Mouse (Mus musculus): Measurements from ENCODE around the gene Castor2. TPM values are rescaled to one million over a fixed set of nuclear protein-coding genes. Genes with fewer than 3 reads are reported as not detected.

Gene Castor2
- polyA plus RNA-seq, 1 experiment from 2014 or later, result 4.4 TPM

GRCm38 (mm10) chr5:134182735-134183134 is 83.2 kb downstream of the Castor2 start:
- Histone ChIP-seq H3K27me3 (ENCODE audit: control insufficient read depth, insufficient read depth, low read length) (no peaks in the 10 kb centered on the region), H3K27ac (ENCODE audit: low read length) (peak overlapping the region; percentile 90), H3K9me3 (replicated peaks; ENCODE audit: control insufficient read depth, low read length) (no peaks in the 10 kb centered on the region; the same call in 1 of the 2 replicates), H3K4me2 (ENCODE audit: low read depth, low read length) (peak overlapping the region; percentile 93), H3K9ac (ENCODE audit: low read length) (0 out of 2 replicates have a peak overlapping the region, but pooled peaks have one; percentile 20), H3K36me3 (ENCODE audit: control insufficient read depth, insufficient read depth, low read length) (no peaks in the 10 kb centered on the region), H3K4me1 (ENCODE audit: control insufficient read depth, insufficient read depth, low read length) (peaks cover 16% of the 10 kb centered on the region), H3K4me3 (replicated peaks; ENCODE audit: low read length) (peak overlapping the region; percentile 63)
- WGBS, result 38% methylated on average over 4 of the region's 4 CpGs
- no peak for ATAC-seq (ENCODE audit: insufficient read depth, low FRiP score)

GRCm38 (mm10) chr5:134183162-134183561 is 83.7 kb downstream of the Castor2 start:
- Histone ChIP-seq H3K4me3 (replicated peaks; ENCODE audit: low read length) (peak overlapping the region; percentile 63), H3K4me1 (ENCODE audit: control insufficient read depth, insufficient read depth, low read length) (peaks cover 16% of the 10 kb centered on the region), H3K36me3 (ENCODE audit: control insufficient read depth, insufficient read depth, low read length) (no peaks in the 10 kb centered on the region), H3K4me2 (ENCODE audit: low read depth, low read length) (peak overlapping the region; percentile 93), H3K27ac (ENCODE audit: low read length) (peak overlapping the region; percentile 90), H3K27me3 (ENCODE audit: control insufficient read depth, insufficient read depth, low read length) (no peaks in the 10 kb centered on the region), H3K9ac (ENCODE audit: low read length) (peak overlapping the region; percentile 83), H3K9me3 (replicated peaks; ENCODE audit: control insufficient read depth, low read length) (no peaks in the 10 kb centered on the region; the same call in 1 of the 2 replicates)
- 37% methylated on average over 7 of the region's 7 CpGs for WGBS
- no peak for ATAC-seq (ENCODE audit: insufficient read depth, low FRiP score)

- Histone ChIP-seq H3K4me2 (ENCODE audit: low read depth, low read length) (peak within 1 kb of the TSS; percentile 93), H3K27me3 (ENCODE audit: control insufficient read depth, insufficient read depth, low read length) (no peaks in the 10 kb centered on the region), H3K9ac (ENCODE audit: low read length) (peak within 1 kb of the TSS; percentile 83), H3K4me3 (replicated peaks; ENCODE audit: low read length) (peak within 1 kb of the TSS; percentile 63), H3K36me3 (ENCODE audit: control insufficient read depth, insufficient read depth, low read length) (no peaks in the 10 kb centered on the region), H3K4me1 (ENCODE audit: control insufficient read depth, insufficient read depth, low read length) (peaks cover 16% of the 10 kb centered on the region), H3K9me3 (replicated peaks; ENCODE audit: control insufficient read depth, low read length) (no peaks in the 10 kb centered on the region; the same call in 1 of the 2 replicates), H3K27ac (ENCODE audit: low read length) (peak within 1 kb of the TSS; percentile 90)
- ATAC-seq (ENCODE audit: insufficient read depth, low FRiP score), result peak; percentile 98
- WGBS, result under 1% methylated on average over 92 of the region's 92 CpGs
These were observed 84.6 kb downstream of the Castor2 start, which contains the start of gene Gtf2ird2 for GRCm38 (mm10) chr5:134183880-134184808. Gene Gtf2ird2, plus strand, starts transcription at chr5:134184019.

GRCm38 (mm10) chr5:134186059-134186458 is 86.5 kb downstream of the Castor2 start:
- H3K27ac ChIP-seq (ENCODE audit: low read length), result no peak overlapping the region
- H3K9ac ChIP-seq (ENCODE audit: low read length), result no peak overlapping the region
- no peak overlapping the region for H3K4me2 ChIP-seq (ENCODE audit: low read depth, low read length)
- no peaks in the 10 kb centered on the region for H3K27me3 ChIP-seq (ENCODE audit: control insufficient read depth, insufficient read depth, low read length)
- ATAC-seq (ENCODE audit: insufficient read depth, low FRiP score), result no peak
- no peak overlapping the region for H3K4me3 ChIP-seq (replicated peaks; ENCODE audit: low read length)
- 85% methylated on average over 3 of the region's 3 CpGs for WGBS
- no peaks in the 10 kb centered on the region for H3K36me3 ChIP-seq (ENCODE audit: control insufficient read depth, insufficient read depth, low read length)
- peaks cover 16% of the 10 kb centered on the region for H3K4me1 ChIP-seq (ENCODE audit: control insufficient read depth, insufficient read depth, low read length)
- H3K9me3 ChIP-seq (replicated peaks; ENCODE audit: control insufficient read depth, low read length), result no peaks in the 10 kb centered on the region; the same call in 1 of the 2 replicates

- Histone ChIP-seq H3K4me2 (ENCODE audit: low read depth, low read length) (no peak overlapping the region), H3K36me3 (ENCODE audit: control insufficient read depth, insufficient read depth, low read length) (no peaks in the 10 kb centered on the region), H3K9me3 (replicated peaks; ENCODE audit: control insufficient read depth, low read length) (no peaks in the 10 kb centered on the region; the same call in 1 of the 2 replicates), H3K4me3 (replicated peaks; ENCODE audit: low read length) (no peak overlapping the region), H3K27me3 (ENCODE audit: control insufficient read depth, insufficient read depth, low read length) (no peaks in the 10 kb centered on the region), H3K9ac (ENCODE audit: low read length) (0 out of 2 replicates have a peak overlapping the region, but pooled peaks have one; percentile 21), H3K27ac (ENCODE audit: low read length) (no peak overlapping the region), H3K4me1 (ENCODE audit: control insufficient read depth, insufficient read depth, low read length) (peaks cover 15% of the 10 kb centered on the region)
- no peak for ATAC-seq (ENCODE audit: insufficient read depth, low FRiP score)
- WGBS, result 68% methylated on average over 4 of the region's 4 CpGs
These were observed 87.6 kb downstream of the Castor2 start for GRCm38 (mm10) chr5:134186961-134187731.

GRCm38 (mm10) chr5:134188571-134188970 is 89.1 kb downstream of the Castor2 start:
- H3K4me2 ChIP-seq (ENCODE audit: low read depth, low read length), result no peak overlapping the region
- WGBS, result 73% methylated on average over 7 of the region's 7 CpGs
- no peak overlapping the region for H3K27ac ChIP-seq (ENCODE audit: low read length)

GRCm38 (mm10) chr5:134193664-134194063 is 94.2 kb downstream of the Castor2 start:
- no peaks in the 10 kb centered on the region for H3K27me3 ChIP-seq (ENCODE audit: control insufficient read depth, insufficient read depth, low read length)
- H3K9me3 ChIP-seq (replicated peaks; ENCODE audit: control insufficient read depth, low read length), result no peaks in the 10 kb centered on the region
- no peak overlapping the region for H3K27ac ChIP-seq (ENCODE audit: low read length)
- no peak overlapping the region for H3K9ac ChIP-seq (ENCODE audit: low read length)
- H3K36me3 ChIP-seq (ENCODE audit: control insufficient read depth, insufficient read depth, low read length), result peaks cover 7% of the 10 kb centered on the region; the same call in 1 of the 2 replicates
- H3K4me2 ChIP-seq (ENCODE audit: low read depth, low read length), result no peak overlapping the region
- WGBS, result 83% methylated on average over 8 of the region's 8 CpGs
- H3K4me1 ChIP-seq (ENCODE audit: control insufficient read depth, insufficient read depth, low read length), result no peaks in the 10 kb centered on the region
- no peak for ATAC-seq (ENCODE audit: insufficient read depth, low FRiP score)
- H3K4me3 ChIP-seq (replicated peaks; ENCODE audit: low read length), result no peak overlapping the region

More at GRCm38 (mm10) chr5:134188571-134188970, 89.1 kb downstream of the Castor2 start:
- Histone ChIP-seq H3K27me3 (ENCODE audit: control insufficient read depth, insufficient read depth, low read length) (no peaks in the 10 kb centered on the region), H3K9ac (ENCODE audit: low read length) (no peak overlapping the region), H3K36me3 (ENCODE audit: control insufficient read depth, insufficient read depth, low read length) (no peaks in the 10 kb centered on the region), H3K4me1 (ENCODE audit: control insufficient read depth, insufficient read depth, low read length) (0 out of 2 replicates have a peak, but pooled peaks cover under 1% of the 10 kb centered on the region), H3K4me3 (replicated peaks; ENCODE audit: low read length) (no peak overlapping the region), H3K9me3 (replicated peaks; ENCODE audit: control insufficient read depth, low read length) (no peaks in the 10 kb centered on the region; the same call in 1 of the 2 replicates)
- ATAC-seq (ENCODE audit: insufficient read depth, low FRiP score), result no peak

Measured in stomach, embryonic 16.5 days (tissue).